Mouse (Mus musculus): Measurements from ENCODE around the gene Tlk2.

Gene Tlk2

DNA sequence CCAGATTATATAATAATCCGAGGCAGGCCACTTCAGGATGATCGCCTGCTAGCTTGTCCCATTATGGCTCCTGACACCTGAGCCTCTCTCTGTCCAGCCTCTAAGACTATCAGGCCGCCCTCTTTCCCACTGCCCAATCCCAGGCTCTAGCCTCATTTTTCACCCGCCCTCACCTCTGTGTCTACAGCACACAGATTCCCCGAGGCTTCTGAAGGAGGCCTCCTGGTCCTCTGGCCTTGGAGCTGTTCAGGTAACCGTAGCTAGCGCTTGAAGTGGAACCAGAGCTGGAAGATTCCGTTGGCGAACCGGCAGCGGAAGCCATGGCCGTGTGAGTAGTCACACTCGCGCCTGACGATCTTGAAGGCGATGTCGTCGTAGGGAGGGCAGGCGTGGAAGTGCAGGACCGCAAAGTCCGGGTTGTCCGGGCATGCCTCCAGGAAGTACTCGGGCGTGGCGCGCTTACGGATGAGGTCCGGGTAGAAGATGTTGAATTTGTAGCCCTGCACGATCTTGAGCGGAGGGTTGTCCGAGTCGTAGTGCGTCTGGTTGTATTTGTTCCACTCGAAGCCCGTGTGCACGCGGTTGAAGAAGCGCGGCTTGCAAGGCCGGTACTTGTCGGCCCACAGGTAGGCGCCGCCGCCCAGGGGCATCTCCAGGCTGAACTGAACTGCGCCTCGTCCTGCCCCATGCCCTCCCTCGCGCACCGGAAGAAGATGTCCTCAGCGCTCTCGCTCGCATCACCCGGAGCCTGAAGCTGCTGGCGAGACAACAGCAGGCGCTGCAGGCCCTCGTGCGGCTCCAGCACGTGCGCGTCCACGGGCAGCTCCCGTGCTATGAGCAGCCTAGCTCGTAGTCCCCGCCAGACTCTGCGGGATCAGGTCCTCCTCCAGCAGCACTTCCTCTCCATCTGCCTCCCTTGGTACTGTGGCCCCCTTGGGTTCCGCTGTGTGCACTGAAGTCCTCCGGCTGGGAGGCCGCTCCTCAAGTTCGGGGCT is 13.8 kb upstream of the Tlk2 start:
- no peak for DNase-seq (ENCODE audit: low spot score)

DNA sequence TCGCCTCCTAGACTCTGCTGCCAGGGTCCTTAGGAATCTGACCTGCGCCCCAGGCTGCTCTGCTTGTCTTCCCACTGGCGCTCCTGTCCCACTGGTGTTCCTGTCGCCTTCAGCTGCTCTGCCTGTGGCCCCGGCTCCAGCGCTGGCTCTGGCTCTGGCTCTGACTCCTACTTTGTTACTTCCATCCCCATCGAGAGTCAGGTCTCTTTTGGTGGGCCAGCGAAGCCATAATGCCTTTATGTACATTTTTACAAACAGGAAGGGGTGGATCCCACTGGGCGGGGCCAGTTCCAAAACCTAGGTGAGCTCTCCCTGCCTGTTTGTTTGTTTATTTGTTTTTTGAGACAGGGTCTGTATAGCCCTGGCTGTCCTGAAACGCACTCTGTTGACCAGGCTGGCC is 11.8 kb upstream of the Tlk2 start:
- no peak for DNase-seq (ENCODE audit: low spot score)

DNA sequence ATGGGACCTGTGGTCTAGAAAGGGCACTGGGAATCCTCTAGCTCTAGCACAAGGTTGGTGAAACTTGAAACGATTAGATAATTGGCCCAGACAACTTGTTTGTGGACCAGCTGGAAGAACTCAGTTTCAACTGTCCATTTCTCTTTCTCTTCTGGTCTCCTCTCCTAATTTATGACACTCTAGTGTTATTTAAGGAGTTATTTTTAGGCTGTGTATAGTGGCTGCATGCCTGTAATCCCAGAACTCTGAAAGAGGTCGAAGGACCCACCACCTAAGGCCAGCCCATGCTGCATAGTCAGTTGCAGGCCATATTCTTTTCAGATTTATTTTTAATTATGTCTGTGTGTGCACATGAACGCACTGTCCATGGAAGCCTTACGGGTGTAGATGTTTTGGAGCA is 916 bp downstream of the Tlk2 start:
- no peak for DNase-seq (ENCODE audit: low spot score)

DNA sequence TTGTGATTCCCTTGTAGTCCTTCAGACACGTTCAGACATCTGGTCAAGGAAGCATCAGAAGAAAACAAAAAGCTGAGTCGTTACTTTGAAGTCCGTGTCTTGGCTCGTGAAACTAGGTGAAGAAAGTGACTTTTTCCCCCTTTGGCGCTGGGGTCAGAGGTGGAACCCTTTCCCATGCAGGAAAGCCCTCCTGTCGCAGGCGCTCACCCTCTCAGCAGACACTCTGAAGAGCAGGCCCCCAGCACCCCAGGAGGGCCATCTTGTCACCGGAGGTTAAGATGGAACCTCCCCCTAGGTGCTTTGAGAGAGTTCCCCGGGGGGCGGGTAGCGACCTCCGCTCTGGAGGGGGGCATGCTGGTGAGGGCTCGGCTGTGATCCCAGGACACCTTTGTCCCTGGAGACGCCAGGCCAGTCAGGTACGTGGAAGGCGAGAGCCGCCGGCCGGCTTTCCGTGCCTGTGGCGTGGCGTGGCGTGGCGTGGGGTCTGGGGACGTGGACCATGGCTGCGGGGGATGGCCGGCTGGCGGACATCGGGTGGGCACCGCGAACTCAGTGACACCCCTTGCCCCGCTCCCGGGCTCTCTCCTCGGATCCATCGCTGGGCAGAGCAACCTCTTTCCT is 2.0 kb downstream of the Tlk2 start:
- peak; percentile 45 for DNase-seq (ENCODE audit: low spot score)

DNA sequence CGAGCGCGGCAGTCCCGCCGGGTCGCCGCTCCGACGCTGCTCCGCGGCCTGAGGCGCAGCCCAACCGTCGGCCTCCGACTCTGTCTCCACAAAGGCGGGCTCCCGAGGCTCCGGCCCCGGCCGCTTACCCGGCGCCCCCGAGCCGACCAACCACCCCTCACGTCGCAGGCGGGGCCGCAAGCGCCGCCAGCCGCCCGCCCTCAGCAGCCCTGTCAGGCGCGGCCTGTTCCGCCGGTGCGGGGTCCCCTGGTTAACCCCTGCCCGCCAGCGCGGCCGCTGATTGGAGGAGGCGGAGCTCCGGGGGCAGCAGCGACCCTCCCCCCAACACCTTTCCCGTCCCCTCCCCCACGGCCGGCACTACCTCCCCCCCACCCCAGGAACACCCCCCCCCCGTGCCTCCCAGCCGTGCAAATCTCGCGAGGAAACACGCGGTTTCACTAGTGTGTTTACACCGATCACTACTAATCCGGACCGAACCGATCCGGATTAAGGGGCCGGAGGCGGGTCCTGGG is 2.6 kb downstream of the Tlk2 start:
- peak; percentile 95 for DNase-seq (ENCODE audit: low spot score)

DNA sequence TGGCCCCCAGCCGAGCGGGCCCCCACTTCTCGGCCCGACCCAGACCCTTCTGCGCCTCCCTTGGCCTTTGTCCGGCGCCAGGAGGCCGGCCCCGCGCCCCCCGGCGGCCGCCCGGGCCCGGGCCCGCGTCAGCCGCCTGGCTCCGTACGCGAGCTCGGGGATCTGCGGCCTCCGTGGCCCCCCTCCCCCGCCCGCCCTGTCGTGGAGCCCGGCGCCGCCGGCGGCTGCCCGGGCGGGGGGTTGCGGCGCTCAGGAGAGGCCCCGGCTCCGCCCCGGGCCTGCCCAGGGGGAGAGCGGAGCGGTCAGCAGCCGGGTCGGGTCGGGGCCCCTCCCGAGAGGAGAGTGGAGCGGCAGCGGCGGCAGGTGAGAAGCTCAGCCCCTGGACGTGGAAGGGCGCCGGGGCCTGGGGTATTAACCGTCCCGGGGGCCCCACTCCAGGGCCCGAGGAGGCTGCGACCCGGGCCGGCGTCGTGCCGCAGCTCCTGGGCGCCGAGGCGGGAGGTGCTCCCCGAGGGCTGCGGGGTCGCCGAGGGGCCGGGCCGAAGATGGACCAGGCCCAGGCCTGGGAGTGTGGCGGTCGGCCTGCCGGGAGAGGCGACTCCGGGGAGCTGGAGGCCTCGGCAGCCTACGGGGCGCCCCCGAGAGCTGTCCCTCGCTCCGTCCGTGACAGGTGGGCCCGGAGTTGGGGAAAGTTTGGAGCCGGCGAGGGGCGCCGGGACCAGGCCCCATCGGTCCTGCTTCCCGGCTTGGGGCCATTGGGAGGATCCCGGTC is 3.3 kb downstream of the Tlk2 start:
- peak; percentile 63 for DNase-seq (ENCODE audit: low spot score)

DNA sequence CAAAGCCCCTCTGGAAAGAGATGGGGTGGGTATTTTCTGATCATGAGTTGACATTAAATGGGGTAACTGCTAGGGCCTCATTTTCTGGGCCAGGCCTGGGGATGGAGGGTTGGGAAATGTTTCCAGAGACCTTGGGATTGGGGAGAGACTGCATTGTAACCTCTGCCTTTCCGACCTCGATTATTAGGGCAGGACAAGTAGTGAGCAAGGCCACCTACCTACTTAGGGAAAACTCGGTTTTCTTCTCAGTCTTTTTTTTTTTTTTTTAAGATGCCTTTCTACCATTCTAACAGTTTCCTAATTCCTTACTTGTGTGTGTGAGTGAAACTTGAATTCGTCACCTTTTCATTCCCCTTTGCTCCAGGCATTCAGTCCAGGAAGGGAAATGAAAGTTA is 3.9 kb downstream of the Tlk2 start:
- DNase-seq (ENCODE audit: low spot score) = no peak

DNA sequence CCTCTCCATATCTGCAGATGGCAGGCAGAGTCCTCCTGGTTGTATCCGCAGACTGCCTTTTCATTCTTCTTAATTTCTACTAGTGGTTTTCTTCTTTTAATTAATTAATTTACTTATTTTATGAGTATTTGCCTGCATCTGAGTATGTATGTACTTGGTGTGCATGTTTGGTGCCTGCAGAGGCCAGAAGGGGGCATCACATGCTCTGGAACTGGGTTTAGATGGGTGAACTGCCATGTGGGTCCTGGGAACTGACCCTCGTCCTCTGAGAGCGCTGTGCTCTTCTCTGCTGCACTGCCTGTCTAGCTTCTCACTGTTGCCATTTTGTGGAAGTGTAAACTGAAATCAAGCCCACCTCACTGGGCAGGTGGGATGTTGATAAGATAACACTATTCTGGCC is 6.1 kb downstream of the Tlk2 start:
- DNase-seq (ENCODE audit: low spot score) = no peak

DNA sequence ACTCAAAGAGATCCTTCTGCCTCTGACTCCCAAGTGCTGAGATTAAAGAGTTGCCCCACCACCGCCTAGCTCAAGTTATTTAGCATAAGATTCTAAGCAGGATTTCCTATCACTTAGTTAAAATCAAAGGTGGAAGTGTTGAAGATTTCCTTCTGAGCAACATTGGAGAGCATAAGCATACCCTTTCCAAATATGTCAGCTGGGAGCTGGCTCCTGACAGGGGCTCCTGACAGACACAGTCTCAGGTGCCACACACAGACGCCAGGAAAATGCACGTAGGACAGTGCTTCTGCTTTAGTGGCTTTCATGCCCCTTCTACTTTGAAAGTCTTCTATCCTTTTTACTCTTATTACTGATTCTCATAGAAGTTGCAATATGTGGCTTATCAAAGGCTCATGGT is 13.6 kb downstream of the Tlk2 start:
- DNase-seq (ENCODE audit: low spot score) = no peak

DNA sequence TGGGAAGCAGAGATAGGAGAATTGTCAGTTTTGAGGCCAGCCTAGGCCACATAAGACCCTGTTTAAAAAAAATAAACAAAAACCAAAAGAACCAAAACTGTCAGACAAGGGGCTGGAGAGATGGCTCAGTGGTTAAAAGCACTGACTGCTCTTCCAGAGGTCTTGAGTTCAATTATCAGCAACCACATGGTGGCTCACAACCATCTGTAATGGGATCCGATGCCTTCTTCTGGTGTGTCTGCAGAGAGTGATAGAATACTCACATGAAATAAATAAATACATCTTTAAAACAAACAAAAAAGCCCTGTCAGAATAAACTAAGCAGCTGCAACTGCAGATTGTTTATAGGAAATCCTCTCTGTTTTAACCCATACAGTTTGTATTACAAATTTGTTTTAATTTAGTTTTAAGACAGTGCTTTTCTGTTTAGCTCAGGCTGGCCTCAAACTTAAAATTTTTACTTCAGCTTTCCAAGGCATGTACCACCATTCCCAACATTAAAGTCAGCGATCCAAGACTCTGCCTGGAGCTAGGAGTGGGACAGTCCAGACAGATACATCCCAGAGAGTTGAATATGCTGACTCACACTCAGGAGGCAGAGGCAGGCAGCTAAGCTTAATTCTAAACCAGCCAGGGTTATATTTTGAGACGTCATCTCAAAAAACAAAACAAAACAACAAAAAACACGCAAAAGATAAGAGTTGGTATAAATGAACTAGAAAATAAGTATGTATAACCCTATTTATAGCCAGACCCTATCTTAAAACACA is 18.5 kb downstream of the Tlk2 start:
- DNase-seq (ENCODE audit: low spot score) = no peak

DNA sequence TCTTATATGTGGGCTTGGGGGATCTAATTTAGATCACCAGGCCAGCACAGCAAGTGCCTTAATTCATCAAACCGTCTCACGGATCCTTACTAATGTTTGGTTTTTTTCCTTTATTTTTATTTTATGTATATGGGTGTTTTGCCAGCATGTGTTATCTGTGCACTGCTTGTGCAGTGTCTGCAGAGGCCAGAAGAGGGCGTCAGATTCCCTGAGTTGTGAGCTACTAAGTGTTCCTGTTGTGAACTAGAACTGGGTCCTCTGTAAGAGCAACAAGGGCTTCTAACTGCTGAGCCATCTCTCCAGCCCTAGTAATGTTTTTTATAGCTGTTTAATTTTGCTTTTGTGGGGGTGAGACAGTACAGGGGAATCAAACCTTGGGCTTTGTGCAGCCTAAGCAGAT is 23.8 kb downstream of the Tlk2 start:
- DNase-seq (ENCODE audit: low spot score) = no peak

DNA sequence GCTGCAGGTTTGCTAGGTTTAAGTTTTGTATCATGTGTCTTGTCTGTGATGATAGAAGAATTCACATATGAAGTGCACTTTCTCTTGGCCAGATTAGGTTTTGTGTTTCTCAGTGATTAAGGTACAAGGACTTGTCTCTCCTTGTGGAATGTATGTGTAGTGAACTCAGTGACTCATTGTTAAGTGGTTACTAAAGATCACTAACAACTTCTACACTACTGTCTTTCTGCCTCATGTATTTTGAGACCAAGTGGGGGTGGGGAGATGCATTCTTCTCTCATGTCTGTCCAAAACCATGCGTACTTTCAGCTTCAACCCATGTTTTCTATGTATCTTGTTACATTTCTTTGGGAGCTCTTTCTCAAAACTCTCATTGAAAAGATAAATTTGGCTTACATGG is 31.4 kb downstream of the Tlk2 start:
- DNase-seq (ENCODE audit: low spot score) = no peak

DNA sequence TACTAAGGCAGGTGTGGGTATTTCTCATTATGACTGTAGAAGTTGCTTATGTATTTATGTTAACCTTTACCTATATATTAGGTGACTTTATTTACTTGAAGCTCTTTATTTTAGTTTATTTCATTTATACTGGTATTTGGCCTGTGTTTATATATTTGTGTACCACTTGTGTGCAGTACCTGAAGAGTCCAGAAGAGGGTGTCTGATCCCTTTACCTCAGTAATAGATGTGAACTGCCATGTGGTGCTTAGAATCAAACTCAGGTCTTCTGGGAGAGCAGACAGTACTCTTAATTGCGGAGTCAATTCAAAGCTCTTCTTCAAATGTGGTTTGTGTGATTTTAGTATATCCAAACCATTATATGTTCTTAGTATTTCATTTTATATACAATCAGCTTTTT is 35.6 kb downstream of the Tlk2 start:
- DNase-seq (ENCODE audit: low spot score) = no peak

DNA sequence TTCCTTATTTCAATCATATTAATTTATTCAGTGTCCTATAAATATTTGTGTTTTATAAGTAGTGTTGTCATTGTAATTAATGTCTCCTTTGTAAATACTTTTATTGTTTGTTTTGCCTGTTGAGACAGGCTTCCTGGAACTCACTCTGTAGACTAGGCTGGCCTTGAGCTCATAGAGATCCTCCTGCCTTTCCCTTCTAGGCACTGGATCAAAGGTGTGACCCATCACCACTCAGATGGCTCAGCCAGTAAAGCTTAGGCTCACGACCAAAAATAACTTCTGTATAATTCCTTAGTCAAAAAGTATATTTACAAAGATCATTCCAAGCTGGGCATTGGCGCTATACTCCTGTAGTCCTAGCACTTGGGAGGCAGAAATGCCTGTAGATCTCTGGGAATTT is 39.2 kb downstream of the Tlk2 start:
- no peak for DNase-seq (ENCODE audit: low spot score)

DNA sequence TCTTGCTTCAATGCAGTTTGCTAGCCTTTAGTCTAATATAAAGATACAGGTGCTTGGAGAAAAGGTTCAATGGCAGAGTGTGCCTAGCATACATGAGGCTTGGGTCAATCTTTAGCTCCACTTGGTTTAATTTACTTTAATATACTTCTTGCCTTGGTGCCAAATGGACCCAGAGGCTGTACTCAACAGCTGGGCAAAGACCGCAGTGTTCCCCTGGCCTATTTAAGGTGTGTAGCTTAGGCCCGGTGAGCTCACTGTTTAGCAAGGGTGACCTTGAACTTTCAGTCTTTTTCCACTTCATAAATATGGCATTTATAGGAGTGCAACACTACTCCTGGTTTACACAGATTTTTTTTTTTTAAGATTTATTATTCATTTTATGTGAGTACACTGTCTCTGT is 55.9 kb downstream of the Tlk2 start:
- no peak for DNase-seq (ENCODE audit: low spot score)

DNA sequence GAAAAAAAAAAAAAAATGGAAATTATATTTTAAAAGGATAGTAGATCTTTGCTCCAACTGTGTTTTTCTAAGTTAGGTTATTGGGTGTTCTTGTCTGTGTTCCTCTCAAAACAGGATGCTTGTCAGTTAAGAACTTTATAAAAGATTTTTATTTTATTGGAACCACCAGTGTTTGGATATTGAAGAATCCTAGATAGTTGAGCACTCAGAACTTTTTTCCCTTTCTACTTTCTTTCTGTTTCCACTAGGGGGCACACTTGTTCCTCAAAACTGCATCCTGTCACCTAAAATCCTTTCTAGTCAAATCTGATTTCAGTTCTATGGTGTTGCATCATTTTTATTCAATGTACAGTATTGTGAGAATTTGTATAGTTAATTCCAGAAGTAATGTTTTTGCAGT is 62.4 kb downstream of the Tlk2 start:
- DNase-seq (ENCODE audit: low spot score) = no peak

DNA sequence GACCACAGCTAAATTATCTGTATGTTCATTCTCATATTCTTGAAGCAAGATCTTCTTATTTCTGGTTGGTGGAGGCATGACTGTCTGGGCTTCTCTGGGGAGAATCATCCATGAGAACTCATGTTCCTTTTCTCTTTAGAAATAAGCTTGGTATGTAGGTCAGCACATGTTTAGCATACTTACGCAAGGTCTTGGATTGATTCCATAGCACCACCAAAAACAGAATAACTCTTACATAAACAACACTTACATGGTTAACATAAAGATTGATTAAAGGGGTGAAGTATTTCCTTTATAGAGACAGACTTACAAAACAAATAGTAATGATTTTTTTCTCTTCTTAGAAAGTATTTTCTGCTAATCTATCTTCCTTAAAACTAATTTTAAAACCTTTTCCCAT is 67.8 kb downstream of the Tlk2 start:
- DNase-seq (ENCODE audit: low spot score) = no peak

DNA sequence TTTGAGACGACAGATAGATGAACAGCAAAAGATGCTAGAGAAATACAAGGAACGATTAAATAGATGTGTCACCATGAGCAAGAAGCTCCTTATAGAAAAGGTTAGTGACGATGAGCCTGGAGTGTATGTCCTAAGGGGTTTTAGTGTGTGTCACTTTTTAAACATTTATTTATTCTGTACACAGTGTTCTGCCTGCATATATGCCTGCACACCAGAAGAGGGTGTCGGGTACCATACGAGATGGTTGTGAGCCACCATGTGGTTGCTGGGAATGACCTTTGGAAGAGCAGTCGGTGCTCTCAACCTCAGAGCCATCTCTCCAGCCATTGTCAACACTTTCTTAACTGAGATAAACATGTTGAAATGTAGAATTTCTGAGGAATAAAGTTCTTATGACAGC is 68.2 kb downstream of the Tlk2 start:
- DNase-seq (ENCODE audit: low spot score) = no peak

DNA sequence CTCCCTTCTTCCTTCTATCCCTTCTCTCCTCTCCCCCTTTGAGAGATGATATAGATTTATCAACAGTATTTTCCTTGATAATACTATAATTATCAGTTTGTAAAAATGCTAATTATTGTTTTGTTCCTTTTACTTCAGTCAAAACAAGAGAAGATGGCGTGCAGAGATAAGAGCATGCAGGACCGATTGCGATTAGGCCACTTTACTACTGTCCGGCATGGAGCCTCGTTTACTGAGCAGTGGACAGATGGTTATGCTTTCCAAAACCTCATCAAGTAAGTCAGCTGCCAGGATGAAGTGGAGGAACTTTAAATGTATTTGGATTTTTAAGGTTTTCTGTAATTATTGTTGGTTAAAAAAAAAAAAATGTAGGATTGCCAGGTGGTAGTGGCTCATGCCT is 68.7 kb downstream of the Tlk2 start:
- DNase-seq (ENCODE audit: low spot score) = no peak

DNA sequence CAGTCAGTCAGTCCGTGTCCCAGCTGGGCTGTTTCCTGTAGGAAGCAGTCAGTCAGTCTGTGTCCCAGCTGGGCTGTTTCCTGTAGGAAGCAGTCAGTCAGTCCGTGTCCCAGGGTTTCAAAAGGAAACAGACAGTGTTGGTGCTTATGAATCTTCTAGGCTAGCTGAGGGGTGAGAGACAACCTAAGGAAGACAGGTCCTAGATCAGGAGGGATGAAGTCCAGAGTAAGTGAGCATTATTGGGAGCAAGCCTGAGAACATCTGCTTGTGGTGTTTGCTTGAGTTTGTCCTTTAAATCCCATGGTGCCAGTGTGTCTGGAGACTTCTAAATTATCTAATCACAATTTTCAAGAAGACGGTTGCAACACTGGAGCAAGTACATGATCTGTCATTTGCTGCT is 81.1 kb downstream of the Tlk2 start:
- no peak for DNase-seq (ENCODE audit: low spot score)

DNA sequence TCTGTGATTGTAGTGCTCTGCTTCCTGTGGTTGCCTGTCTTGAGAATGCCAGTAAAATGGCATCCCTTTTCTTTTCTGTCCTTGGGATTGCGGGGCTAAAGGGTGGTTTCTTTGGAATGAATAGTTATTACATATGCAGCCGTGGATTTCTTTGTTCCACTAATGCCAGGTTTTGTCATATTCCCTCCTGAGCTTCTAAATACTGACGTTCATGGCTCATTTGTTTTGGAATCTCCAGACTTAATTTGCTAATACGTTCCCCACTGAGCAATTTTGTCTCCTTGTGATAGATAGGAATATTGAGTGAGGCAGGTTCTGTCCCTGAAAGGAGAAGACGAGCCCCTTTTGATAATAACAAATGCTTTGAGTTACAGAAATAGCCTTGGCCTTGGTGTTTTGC is 82.5 kb downstream of the Tlk2 start:
- no peak for DNase-seq (ENCODE audit: low spot score)

All from ovary, postnatal 36 days (tissue).